Mouse (Mus musculus) MEL (cell line): ENCODE data around the gene Pabpn1.

Experiments used
- CTCF ChIP-seq, 3 experiments: IDR thresholded peaks in 2 of 3; conservative IDR thresholded peaks in 1 of 3; 2 replicates each; pipeline ENCODE4 v1.5.1; 2011 to 2012; ENCODE audit warnings: low read length in 3 of 3, low read depth in 2 of 3, mild to moderate bottlenecking in 2 of 3, improper control_type of control experiment in 1 of 3, inconsistent platforms in 1 of 3, mixed read lengths in 1 of 3, moderate library complexity in 1 of 3; ENCODE audit not compliant: control insufficient read depth in 1 of 3, insufficient read depth in 1 of 3, poor library complexity in 1 of 3, severe bottlenecking in 1 of 3
- ELF1 ChIP-seq: IDR thresholded peaks from 2 replicates; pipeline ENCODE4 v1.6.1; 2014; ENCODE audit warnings: low read depth, mild to moderate bottlenecking, inconsistent platforms, low read length, improper control_type of control experiment, moderate library complexity
- POLR2A ChIP-seq, 2 experiments: IDR thresholded peaks; 2 replicates each; pipeline ENCODE4 v1.6.1; 2011 to 2012; ENCODE audit warnings: low read length in 2 of 2, mild to moderate bottlenecking in 2 of 2, control low read depth in 1 of 2, improper control_type of control experiment in 1 of 2, low read depth in 1 of 2, moderate library complexity in 1 of 2; ENCODE audit not compliant: control insufficient read depth in 1 of 2, insufficient read depth in 1 of 2, poor library complexity in 1 of 2
- TAL1 ChIP-seq: IDR thresholded peaks from 2 replicates; pipeline ENCODE4 v1.6.1; 2012; ENCODE audit warnings: mild to moderate bottlenecking, inconsistent platforms, low read length, moderate library complexity, mixed read lengths
- USF1 ChIP-seq: IDR thresholded peaks from 2 replicates; pipeline ENCODE4 v1.6.1; 2014; ENCODE audit warnings: low read depth, mild to moderate bottlenecking, inconsistent platforms, low read length, improper control_type of control experiment, moderate library complexity
- ZC3H11A ChIP-seq: IDR thresholded peaks from 2 replicates; pipeline ENCODE4 v1.6.1; 2012; ENCODE audit warnings: low read depth, mild to moderate bottlenecking, inconsistent platforms, low read length, improper control_type of control experiment
- ZKSCAN1 ChIP-seq: IDR thresholded peaks from 2 replicates; pipeline ENCODE4 v1.6.1; 2012; ENCODE audit warnings: low read depth, mild to moderate bottlenecking, inconsistent platforms, low read length, improper control_type of control experiment, moderate library complexity

GRCm38 (mm10) chr14:54900383-54900782 is 8.1 kb downstream of the Pabpn1 start:
- no peak for TF ChIP-seq USF1
- 0 out of 4 replicates have a peak, but pooled peaks of 1 of the 2 experiments have one; percentile 15 for TF ChIP-seq POLR2A (IDR thresholded peaks at IDR 0.05; ENCODE audit: control insufficient read depth in 1 of 2, insufficient read depth in 1 of 2, low read depth in 1 of 2, low read length in 2 of 2, poor library complexity in 1 of 2)
- no peak for TF ChIP-seq TAL1
- peak; percentile 27 to 77 (median 77); a peak in 5 of 6 replicates for TF ChIP-seq CTCF (IDR thresholded peaks at IDR 0.05 in 2 of 3, conservative IDR thresholded peaks at IDR 0.05 in 1 of 3; ENCODE audit: control insufficient read depth in 1 of 3, insufficient read depth in 1 of 3, low read depth in 2 of 3, low read length in 3 of 3, poor library complexity in 1 of 3, severe bottlenecking in 1 of 3)
- no peak for TF ChIP-seq ZKSCAN1
- no peak for TF ChIP-seq ELF1
- peak; percentile 53 for TF ChIP-seq ZC3H11A
